Mouse (Mus musculus): Measurements from ENCODE around the gene Zdhhc24.

GRCm38 (mm10) chr19:4863048-4863447 is 15.4 kb upstream of the Zdhhc24 start:
- TF ChIP-seq CTCF (conservative IDR thresholded peaks at IDR 0.05; ENCODE audit: low read length) (no peak), POU5F1 (IDR thresholded peaks at IDR 0.05; ENCODE audit: borderline replicate concordance, low read length) (no peak)
